Mouse (Mus musculus): ENCODE measurements around the gene Fgfr2. TPM values are rescaled to one million over a fixed set of nuclear protein-coding genes. Genes with fewer than 3 reads are reported as not detected.

The Fgfr2 gene
- polyA plus RNA-seq, 1 experiment from 2014 or later: 133 TPM

GRCm38 (mm10) chr7:130770707-130771106 is 2352.4 kb downstream of the Fgfr2 start:
- no peak overlapping the region for H3K4me3 ChIP-seq (ENCODE audit: low read length)
- no peak overlapping the region for H3K9ac ChIP-seq (ENCODE audit: low read depth, low read length)
- ATAC-seq (ENCODE audit: low FRiP score, low TSS enrichment): no peak
- no peaks in the 10 kb centered on the region for H3K36me3 ChIP-seq (ENCODE audit: control insufficient read depth, insufficient read depth, low read length)
- H3K4me1 ChIP-seq (ENCODE audit: control insufficient read depth, insufficient read depth, low read length): no peaks in the 10 kb centered on the region
- H3K9me3 ChIP-seq (ENCODE audit: control insufficient read depth, low read length): no peaks in the 10 kb centered on the region
- WGBS: 31% methylated on average over 3 of the region's 3 CpGs
- H3K27ac ChIP-seq (ENCODE audit: low read depth, low read length): no peak overlapping the region
- H3K4me2 ChIP-seq (replicated peaks; ENCODE audit: low read depth, low read length): no peak overlapping the region
- no peaks in the 10 kb centered on the region for H3K27me3 ChIP-seq (ENCODE audit: control insufficient read depth, insufficient read depth, low read length)

DNA sequence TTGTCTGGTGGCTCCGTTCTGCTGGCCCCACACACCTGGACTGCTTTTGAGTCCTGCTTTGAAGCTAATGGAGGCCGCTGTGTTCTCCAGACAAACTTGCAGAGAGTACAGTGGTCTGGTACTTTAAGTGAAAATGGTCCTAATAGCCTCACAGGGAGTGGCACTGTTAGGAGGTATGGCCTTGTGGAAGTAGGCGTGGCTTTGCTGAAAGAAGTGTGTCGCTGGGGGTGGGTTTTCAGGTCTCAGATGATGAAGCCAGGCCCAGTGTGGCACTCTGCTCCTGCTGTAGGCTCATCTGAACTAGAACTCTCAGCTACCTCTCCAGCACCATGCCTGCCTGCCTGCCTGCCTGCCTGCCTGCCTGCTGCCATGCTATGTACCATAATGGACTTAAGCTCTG is 2355.0 kb downstream of the Fgfr2 start:
- Histone ChIP-seq H3K9ac (ENCODE audit: low read depth, low read length) (no peak overlapping the region), H3K27ac (ENCODE audit: low read depth, low read length) (no peak overlapping the region)

GRCm38 (mm10) chr7:130766411-130767170 is 2356.6 kb downstream of the Fgfr2 start:
- no peak overlapping the region for H3K4me2 ChIP-seq (replicated peaks; ENCODE audit: low read depth, low read length)
- H3K9ac ChIP-seq (ENCODE audit: low read depth, low read length): no peak overlapping the region
- H3K36me3 ChIP-seq (ENCODE audit: control insufficient read depth, insufficient read depth, low read length): peaks cover 15% of the 10 kb centered on the region; the same call in 1 of the 2 replicates
- no peaks in the 10 kb centered on the region for H3K4me1 ChIP-seq (ENCODE audit: control insufficient read depth, insufficient read depth, low read length)
- no peak overlapping the region for H3K4me3 ChIP-seq (ENCODE audit: low read length)
- H3K27me3 ChIP-seq (ENCODE audit: control insufficient read depth, insufficient read depth, low read length): no peaks in the 10 kb centered on the region
- no peak overlapping the region for H3K27ac ChIP-seq (ENCODE audit: low read depth, low read length)
- no peaks in the 10 kb centered on the region for H3K9me3 ChIP-seq (ENCODE audit: control insufficient read depth, low read length)
- 79% methylated on average over 30 of the region's 30 CpGs for WGBS
- ATAC-seq (ENCODE audit: low FRiP score, low TSS enrichment): no peak

More for the DNA sequence above, 2355.0 kb downstream of the Fgfr2 start:
- no peak for ATAC-seq (ENCODE audit: low FRiP score, low TSS enrichment)
- Histone ChIP-seq H3K9me3 (ENCODE audit: control insufficient read depth, low read length) (no peaks in the 10 kb centered on the region), H3K4me3 (ENCODE audit: low read length) (no peak overlapping the region), H3K4me1 (ENCODE audit: control insufficient read depth, insufficient read depth, low read length) (no peaks in the 10 kb centered on the region), H3K4me2 (replicated peaks; ENCODE audit: low read depth, low read length) (no peak overlapping the region), H3K27me3 (ENCODE audit: control insufficient read depth, insufficient read depth, low read length) (no peaks in the 10 kb centered on the region), H3K36me3 (ENCODE audit: control insufficient read depth, insufficient read depth, low read length) (peaks cover 15% of the 10 kb centered on the region; the same call in 1 of the 2 replicates)
- 90% methylated on average over 4 of the region's 4 CpGs for WGBS

GRCm38 (mm10) chr7:130764160-130764559 is 2359.0 kb downstream of the Fgfr2 start:
- H3K27ac ChIP-seq (ENCODE audit: low read depth, low read length): no peak overlapping the region
- WGBS: 96% methylated on average over 17 of the region's 17 CpGs
- H3K27me3 ChIP-seq (ENCODE audit: control insufficient read depth, insufficient read depth, low read length): no peaks in the 10 kb centered on the region
- H3K9ac ChIP-seq (ENCODE audit: low read depth, low read length): no peak overlapping the region
- H3K36me3 ChIP-seq (ENCODE audit: control insufficient read depth, insufficient read depth, low read length): peaks cover 34% of the 10 kb centered on the region; the same call in 1 of the 2 replicates
- H3K4me2 ChIP-seq (replicated peaks; ENCODE audit: low read depth, low read length): no peak overlapping the region
- H3K4me1 ChIP-seq (ENCODE audit: control insufficient read depth, insufficient read depth, low read length): no peaks in the 10 kb centered on the region
- H3K9me3 ChIP-seq (ENCODE audit: control insufficient read depth, low read length): no peaks in the 10 kb centered on the region
- no peak overlapping the region for H3K4me3 ChIP-seq (ENCODE audit: low read length)
- ATAC-seq (ENCODE audit: low FRiP score, low TSS enrichment): no peak

- H3K27me3 ChIP-seq (ENCODE audit: control insufficient read depth, insufficient read depth, low read length): no peaks in the 10 kb centered on the region
Measured at GRCm38 (mm10) chr7:130762071-130762897, 2360.9 kb downstream of the Fgfr2 start.

DNA sequence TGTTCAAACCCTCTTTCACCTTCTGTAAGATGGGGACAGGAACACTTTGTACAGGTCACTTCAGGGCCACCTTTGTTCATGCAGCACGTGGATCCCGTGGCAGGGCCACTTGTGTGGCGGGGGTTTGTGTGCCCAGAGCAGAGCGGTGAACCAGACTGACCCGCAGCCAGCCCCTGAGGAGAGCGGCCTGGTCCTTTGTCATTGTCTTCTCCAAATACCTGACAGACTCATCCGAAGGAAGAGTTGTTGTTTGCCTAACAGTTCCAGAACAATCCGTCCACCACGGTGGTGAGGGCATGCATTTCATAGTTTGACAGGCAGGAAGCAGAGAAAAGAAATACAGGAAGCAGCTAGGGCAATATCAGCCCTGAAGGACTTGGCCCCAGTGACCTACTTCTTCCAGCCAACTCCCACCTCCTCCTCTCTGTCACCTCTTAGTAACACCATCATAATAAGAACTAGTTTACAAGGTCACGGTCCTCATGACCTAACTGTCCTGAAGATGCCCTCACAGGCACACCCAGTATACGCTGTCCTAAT is 2365.8 kb downstream of the Fgfr2 start:
- H3K9ac ChIP-seq (ENCODE audit: low read depth, low read length): no peak overlapping the region
- no peak overlapping the region for H3K4me3 ChIP-seq (ENCODE audit: low read length)
- H3K9me3 ChIP-seq (ENCODE audit: control insufficient read depth, low read length): no peaks in the 10 kb centered on the region
- ATAC-seq (ENCODE audit: low FRiP score, low TSS enrichment): no peak
- H3K4me2 ChIP-seq (replicated peaks; ENCODE audit: low read depth, low read length): no peak overlapping the region
- WGBS: 72% methylated on average over 11 of the region's 11 CpGs
- peaks cover 46% of the 10 kb centered on the region for H3K36me3 ChIP-seq (ENCODE audit: control insufficient read depth, insufficient read depth, low read length)
- H3K27ac ChIP-seq (ENCODE audit: low read depth, low read length): no peak overlapping the region
- no peaks in the 10 kb centered on the region for H3K27me3 ChIP-seq (ENCODE audit: control insufficient read depth, insufficient read depth, low read length)
- no peaks in the 10 kb centered on the region for H3K4me1 ChIP-seq (ENCODE audit: control insufficient read depth, insufficient read depth, low read length)

More at GRCm38 (mm10) chr7:130762071-130762897, 2360.9 kb downstream of the Fgfr2 start:
- H3K36me3 ChIP-seq (ENCODE audit: control insufficient read depth, insufficient read depth, low read length): peaks cover 41% of the 10 kb centered on the region; the same call in 1 of the 2 replicates
- 44% methylated on average over 17 of the region's 17 CpGs for WGBS
- H3K9ac ChIP-seq (ENCODE audit: low read depth, low read length): no peak overlapping the region
- no peak overlapping the region for H3K4me2 ChIP-seq (replicated peaks; ENCODE audit: low read depth, low read length)
- no peak overlapping the region for H3K4me3 ChIP-seq (ENCODE audit: low read length)
- ATAC-seq (ENCODE audit: low FRiP score, low TSS enrichment): peak; percentile 68
- H3K9me3 ChIP-seq (ENCODE audit: control insufficient read depth, low read length): no peaks in the 10 kb centered on the region
- H3K4me1 ChIP-seq (ENCODE audit: control insufficient read depth, insufficient read depth, low read length): no peaks in the 10 kb centered on the region
- H3K27ac ChIP-seq (ENCODE audit: low read depth, low read length): no peak overlapping the region

DNA sequence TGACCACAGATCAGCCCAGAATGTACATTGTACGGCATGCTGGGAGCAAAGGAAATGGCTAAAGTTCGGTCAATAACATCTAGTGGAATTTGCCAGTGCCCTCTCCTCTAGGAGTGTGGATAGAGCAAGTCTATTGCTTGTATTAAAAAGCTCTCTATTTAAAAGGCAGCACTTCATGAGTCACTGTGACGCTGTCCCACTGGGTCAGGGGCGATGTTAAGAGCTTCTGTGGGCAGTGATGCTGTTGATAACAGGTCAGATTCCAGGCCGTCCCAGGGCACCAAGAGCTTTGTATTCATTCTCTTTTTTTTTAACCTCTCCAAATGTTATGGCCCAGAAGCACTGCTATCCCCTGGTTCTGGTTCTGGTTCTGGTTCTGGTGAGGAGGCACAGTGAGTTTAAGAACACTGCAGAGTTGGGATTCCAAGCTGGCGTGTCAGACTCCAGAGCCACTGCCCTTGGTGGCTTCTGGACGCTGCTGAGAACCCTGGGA is 2366.8 kb downstream of the Fgfr2 start:
- ATAC-seq (ENCODE audit: low FRiP score, low TSS enrichment): no peak
- Histone ChIP-seq H3K27me3 (ENCODE audit: control insufficient read depth, insufficient read depth, low read length) (no peaks in the 10 kb centered on the region), H3K36me3 (ENCODE audit: control insufficient read depth, insufficient read depth, low read length) (peaks cover 54% of the 10 kb centered on the region), H3K4me3 (ENCODE audit: low read length) (no peak overlapping the region), H3K4me2 (replicated peaks; ENCODE audit: low read depth, low read length) (no peak overlapping the region), H3K9ac (ENCODE audit: low read depth, low read length) (no peak overlapping the region), H3K4me1 (ENCODE audit: control insufficient read depth, insufficient read depth, low read length) (no peaks in the 10 kb centered on the region), H3K27ac (ENCODE audit: low read depth, low read length) (peak overlapping the region; percentile 65), H3K9me3 (ENCODE audit: control insufficient read depth, low read length) (no peaks in the 10 kb centered on the region)
- WGBS: 68% methylated on average over 7 of the region's 7 CpGs

- no peak overlapping the region for H3K9ac ChIP-seq (ENCODE audit: low read depth, low read length)
Measured at GRCm38 (mm10) chr7:130754790-130755189, 2368.4 kb downstream of the Fgfr2 start.

More at GRCm38 (mm10) chr7:130754790-130755189, 2368.4 kb downstream of the Fgfr2 start:
- 95% methylated on average over 2 of the region's 2 CpGs for WGBS
- H3K4me3 ChIP-seq (ENCODE audit: low read length): no peak overlapping the region
- ATAC-seq (ENCODE audit: low FRiP score, low TSS enrichment): no peak
- no peak overlapping the region for H3K4me2 ChIP-seq (replicated peaks; ENCODE audit: low read depth, low read length)
- no peak overlapping the region for H3K27ac ChIP-seq (ENCODE audit: low read depth, low read length)
- H3K9me3 ChIP-seq (ENCODE audit: control insufficient read depth, low read length): no peaks in the 10 kb centered on the region
- peaks cover 49% of the 10 kb centered on the region for H3K36me3 ChIP-seq (ENCODE audit: control insufficient read depth, insufficient read depth, low read length)
- no peaks in the 10 kb centered on the region for H3K4me1 ChIP-seq (ENCODE audit: control insufficient read depth, insufficient read depth, low read length)
- H3K27me3 ChIP-seq (ENCODE audit: control insufficient read depth, insufficient read depth, low read length): no peaks in the 10 kb centered on the region

Measured in kidney, embryonic 14.5 days (tissue).